Mouse (Mus musculus): ENCODE data around the gene Gm42878. TPM values are rescaled to one million over a fixed set of nuclear protein-coding genes. Genes with fewer than 3 reads are reported as not detected.

The Gm42878 gene
- polyA plus RNA-seq, 1 experiment: 0.21 TPM

- 85% methylated on average over 3 of the region's 3 CpGs for WGBS
- Histone ChIP-seq H3K27ac (ENCODE audit: insufficient read depth, low read length) (no peak overlapping the region), H3K4me3 (replicated peaks; ENCODE audit: insufficient read depth, low read depth, low read length) (no peak overlapping the region), H3K4me1 (ENCODE audit: control insufficient read depth, insufficient read depth, low read length) (no peaks in the 10 kb centered on the region; the same call in 1 of the 2 replicates), H3K27me3 (ENCODE audit: control insufficient read depth, insufficient read depth, low read length) (no peaks in the 10 kb centered on the region)
- TF ChIP-seq CTCF (IDR thresholded peaks at IDR 0.05; ENCODE audit: borderline replicate concordance, insufficient read depth, low read depth, low read length) (no peak), POLR2A (IDR thresholded peaks at IDR 0.05; ENCODE audit: borderline replicate concordance, insufficient read depth, low read length) (no peak)
- DNase-seq: no peak
Observed at GRCm38 (mm10) chr5:121547084-121547483, 1.8 kb upstream of the Gm42878 start.

- H3K27me3 ChIP-seq (ENCODE audit: control insufficient read depth, insufficient read depth, low read length): no peaks in the 10 kb centered on the region
- DNase-seq: peak; percentile 32 to 38
- WGBS: 28% methylated on average over 6 of the region's 6 CpGs
- peak overlapping the region; percentile 9 for H3K4me3 ChIP-seq (replicated peaks; ENCODE audit: insufficient read depth, low read depth, low read length)
- TF ChIP-seq POLR2A (IDR thresholded peaks at IDR 0.05; ENCODE audit: borderline replicate concordance, insufficient read depth, low read length) (no peak), CTCF (IDR thresholded peaks at IDR 0.05; ENCODE audit: borderline replicate concordance, insufficient read depth, low read depth, low read length) (no peak)
- no peak overlapping the region for H3K27ac ChIP-seq (ENCODE audit: insufficient read depth, low read length)
- no peaks in the 10 kb centered on the region; the same call in 1 of the 2 replicates for H3K4me1 ChIP-seq (ENCODE audit: control insufficient read depth, insufficient read depth, low read length)
Observed at GRCm38 (mm10) chr5:121546530-121546895, 1.2 kb upstream of the Gm42878 start.

GRCm38 (mm10) chr5:121545793-121546529 is 679 bp upstream of the Gm42878 start, which contains the start of gene Mapkapk5:
TSS of gene Mapkapk5 (minus strand) at chr5:121545905.
- 1% methylated on average over 55 of the region's 55 CpGs for WGBS
- DNase-seq: peak; percentile 97 to 99
- TF ChIP-seq POLR2A (IDR thresholded peaks at IDR 0.05; ENCODE audit: borderline replicate concordance, insufficient read depth, low read length): peak; percentile 93; the same call in 1 of the 2 replicates
- TF ChIP-seq CTCF (IDR thresholded peaks at IDR 0.05; ENCODE audit: borderline replicate concordance, insufficient read depth, low read depth, low read length): no peak
- no peaks in the 10 kb centered on the region for H3K27me3 ChIP-seq (ENCODE audit: control insufficient read depth, insufficient read depth, low read length)
- peak within 1 kb of the TSS; percentile 96 for H3K4me3 ChIP-seq (replicated peaks; ENCODE audit: insufficient read depth, low read depth, low read length)
- peak within 1 kb of the TSS; percentile 90 for H3K27ac ChIP-seq (ENCODE audit: insufficient read depth, low read length)
- peaks cover under 1% of the 10 kb centered on the region; the same call in 1 of the 2 replicates for H3K4me1 ChIP-seq (ENCODE audit: control insufficient read depth, insufficient read depth, low read length)

GRCm38 (mm10) chr5:121543370-121543769 is 1.9 kb downstream of the Gm42878 start:
- TF ChIP-seq POLR2A (IDR thresholded peaks at IDR 0.05; ENCODE audit: borderline replicate concordance, insufficient read depth, low read length) (no peak), CTCF (IDR thresholded peaks at IDR 0.05; ENCODE audit: borderline replicate concordance, insufficient read depth, low read depth, low read length) (no peak)
- Histone ChIP-seq H3K4me1 (ENCODE audit: control insufficient read depth, insufficient read depth, low read length) (peaks cover 5% of the 10 kb centered on the region; the same call in 1 of the 2 replicates), H3K27me3 (ENCODE audit: control insufficient read depth, insufficient read depth, low read length) (no peaks in the 10 kb centered on the region), H3K4me3 (replicated peaks; ENCODE audit: insufficient read depth, low read depth, low read length) (no peak overlapping the region), H3K27ac (ENCODE audit: insufficient read depth, low read length) (no peak overlapping the region)
- DNase-seq: no peak
- WGBS: 69% methylated on average over 3 of the region's 3 CpGs

GRCm38 (mm10) chr5:121541235-121541634 is 4.0 kb downstream of the Gm42878 start:
- no peaks in the 10 kb centered on the region for H3K27me3 ChIP-seq (ENCODE audit: control insufficient read depth, insufficient read depth, low read length)
- WGBS: 67% methylated on average over 7 of the region's 7 CpGs
- H3K4me1 ChIP-seq (ENCODE audit: control insufficient read depth, insufficient read depth, low read length): peaks cover 5% of the 10 kb centered on the region; the same call in 1 of the 2 replicates
- TF ChIP-seq CTCF (IDR thresholded peaks at IDR 0.05; ENCODE audit: borderline replicate concordance, insufficient read depth, low read depth, low read length): no peak
- no peak for TF ChIP-seq POLR2A (IDR thresholded peaks at IDR 0.05; ENCODE audit: borderline replicate concordance, insufficient read depth, low read length)
- DNase-seq: no peak
- H3K4me3 ChIP-seq (replicated peaks; ENCODE audit: insufficient read depth, low read depth, low read length): no peak overlapping the region
- no peak overlapping the region for H3K27ac ChIP-seq (ENCODE audit: insufficient read depth, low read length)

- TF ChIP-seq CTCF (IDR thresholded peaks at IDR 0.05; ENCODE audit: borderline replicate concordance, insufficient read depth, low read depth, low read length) (no peak), POLR2A (IDR thresholded peaks at IDR 0.05; ENCODE audit: borderline replicate concordance, insufficient read depth, low read length) (no peak)
- H3K4me1 ChIP-seq (ENCODE audit: control insufficient read depth, insufficient read depth, low read length): peaks cover 5% of the 10 kb centered on the region; the same call in 1 of the 2 replicates
- no peak for DNase-seq
- H3K4me3 ChIP-seq (replicated peaks; ENCODE audit: insufficient read depth, low read depth, low read length): no peak overlapping the region
- H3K27ac ChIP-seq (ENCODE audit: insufficient read depth, low read length): no peak overlapping the region
- H3K27me3 ChIP-seq (ENCODE audit: control insufficient read depth, insufficient read depth, low read length): no peaks in the 10 kb centered on the region
- whole genome bisulfite sequencing: 93% methylated on average over 5 of the region's 5 CpGs
Observed at GRCm38 (mm10) chr5:121540066-121540465, 5.2 kb downstream of the Gm42878 start.

GRCm38 (mm10) chr5:121537588-121537987 is 7.7 kb downstream of the Gm42878 start:
- TF ChIP-seq POLR2A (IDR thresholded peaks at IDR 0.05; ENCODE audit: borderline replicate concordance, insufficient read depth, low read length) (no peak), CTCF (IDR thresholded peaks at IDR 0.05; ENCODE audit: borderline replicate concordance, insufficient read depth, low read depth, low read length) (no peak)
- no peak for DNase-seq
- no peaks in the 10 kb centered on the region for H3K27me3 ChIP-seq (ENCODE audit: control insufficient read depth, insufficient read depth, low read length)
- no peak overlapping the region for H3K27ac ChIP-seq (ENCODE audit: insufficient read depth, low read length)
- WGBS: 90% methylated on average over 2 of the region's 2 CpGs
- 0 out of 2 replicates have a peak, but pooled peaks cover 5% of the 10 kb centered on the region for H3K4me1 ChIP-seq (ENCODE audit: control insufficient read depth, insufficient read depth, low read length)
- H3K4me3 ChIP-seq (replicated peaks; ENCODE audit: insufficient read depth, low read depth, low read length): no peak overlapping the region
